Mouse (Mus musculus) kidney, adult 9 months (tissue): ENCODE measurements at regions not wholly inside any gene's neighbourhood (a gene's known extent, or its start where the extent isn't known, plus 50 kb on each side); places are given as distances from the start of the nearest gene placed in this dataset.

Experiments used
- DNase-seq: peaks from one replicate; pipeline ENCODE4 v3.0.0; 2022

DNA sequence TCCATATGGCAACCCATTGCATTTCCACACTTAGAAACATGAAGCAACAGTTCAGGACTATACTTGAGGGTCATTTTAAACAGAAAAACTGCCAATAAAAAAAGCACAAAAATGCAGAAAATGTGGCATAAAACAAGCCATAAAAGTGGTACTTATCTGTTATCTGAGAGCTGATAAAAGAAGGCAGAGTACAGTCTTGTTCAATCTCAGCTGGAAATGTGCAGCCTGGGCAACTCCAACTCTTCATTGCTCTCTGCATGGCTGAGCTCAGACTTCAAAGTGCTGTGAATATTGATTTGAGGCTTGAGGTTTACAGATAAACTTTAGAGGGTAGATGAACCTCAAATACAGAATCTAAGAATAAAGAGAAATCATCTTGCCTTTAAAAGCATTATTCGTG is 151.1 kb upstream of the Lrrn1 start:
- DNase-seq, result no peak

DNA sequence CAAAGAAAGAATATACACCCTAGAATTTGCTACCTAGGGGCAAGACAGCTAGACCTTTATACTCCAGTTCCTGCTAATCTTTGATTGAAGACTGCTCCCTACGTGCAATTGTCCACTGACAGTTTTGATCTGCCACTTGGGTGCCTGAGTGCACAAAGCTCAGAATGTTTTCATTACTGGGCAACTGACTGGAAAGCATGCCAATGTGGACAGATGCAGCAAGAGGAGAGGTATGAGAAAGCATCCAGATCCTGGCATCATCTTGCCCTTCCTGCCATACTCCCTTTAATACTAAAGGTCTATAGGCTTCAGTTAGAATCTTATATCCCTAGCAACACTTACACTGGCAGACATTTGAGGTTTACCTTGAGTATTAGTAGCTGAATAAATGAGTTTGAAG is 148.9 kb upstream of the Lrrn1 start:
- DNase-seq, result no peak

DNA sequence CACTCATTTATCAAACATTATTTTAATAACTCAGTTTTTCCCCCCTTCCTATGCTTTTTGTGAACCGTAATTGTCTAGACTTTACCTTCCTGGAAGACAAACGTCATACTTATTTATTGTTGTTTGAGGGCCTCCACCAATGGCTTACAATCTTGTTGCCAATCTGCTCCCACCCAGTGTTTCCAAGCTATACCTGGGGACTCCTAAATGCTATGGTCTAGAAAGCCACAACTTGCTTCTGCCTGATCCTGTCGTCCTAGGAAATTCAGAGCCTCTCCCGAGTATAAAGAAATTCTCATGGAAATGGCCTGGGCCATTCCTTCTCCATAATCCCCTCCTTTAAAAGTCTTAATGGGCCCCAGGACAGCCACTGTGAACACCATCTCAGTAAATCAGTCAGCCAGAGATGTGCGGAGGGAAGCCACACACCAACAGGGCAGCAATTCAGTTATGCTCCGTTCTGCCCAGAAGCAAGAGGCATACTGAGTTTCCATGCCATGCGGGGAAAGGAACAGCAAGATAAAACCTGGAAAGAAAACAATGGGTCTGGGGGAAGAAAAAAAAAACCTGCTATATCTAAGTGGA is 143.4 kb upstream of the Lrrn1 start:
- no peak for DNase-seq

DNA sequence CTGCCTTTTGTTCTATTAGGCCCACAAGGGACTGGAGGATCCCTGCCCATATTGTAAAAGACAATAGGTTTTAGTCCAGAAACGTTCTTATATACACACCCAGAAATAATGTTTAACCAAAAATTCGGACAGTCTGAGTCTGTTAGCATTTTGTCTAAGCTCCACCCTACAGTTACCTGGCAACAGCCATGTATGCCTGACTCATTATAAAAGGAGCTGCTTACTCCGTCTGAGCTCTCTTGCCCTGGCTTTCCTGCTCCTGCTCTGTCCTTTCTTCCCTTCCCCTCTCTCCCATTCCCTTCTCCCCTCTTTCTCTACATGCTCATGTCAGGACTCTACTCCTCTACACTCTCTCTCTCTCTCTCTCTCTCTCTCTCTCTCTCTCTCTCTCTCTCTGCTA is 139.7 kb upstream of the Lrrn1 start:
- no peak for DNase-seq

DNA sequence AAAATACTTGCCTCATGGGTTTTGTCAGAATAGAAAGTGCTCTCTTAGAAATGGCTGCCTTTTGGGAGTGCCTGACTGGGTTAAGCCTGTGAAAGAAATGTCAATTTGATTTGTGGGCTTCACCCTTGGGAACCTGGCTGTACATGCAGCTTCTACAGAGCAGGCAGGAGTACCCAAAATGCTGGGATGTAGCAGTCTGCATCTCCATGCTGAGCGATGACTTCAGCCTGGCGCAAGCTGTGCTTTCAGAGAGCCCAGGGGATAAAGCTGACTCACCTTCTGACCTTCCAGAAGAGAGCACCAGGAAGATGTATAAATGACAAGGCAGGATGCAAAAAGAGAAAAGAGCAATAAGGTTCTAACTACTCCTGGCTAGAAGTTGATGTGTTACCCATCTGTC is 135.0 kb upstream of the Lrrn1 start:
- no peak for DNase-seq

DNA sequence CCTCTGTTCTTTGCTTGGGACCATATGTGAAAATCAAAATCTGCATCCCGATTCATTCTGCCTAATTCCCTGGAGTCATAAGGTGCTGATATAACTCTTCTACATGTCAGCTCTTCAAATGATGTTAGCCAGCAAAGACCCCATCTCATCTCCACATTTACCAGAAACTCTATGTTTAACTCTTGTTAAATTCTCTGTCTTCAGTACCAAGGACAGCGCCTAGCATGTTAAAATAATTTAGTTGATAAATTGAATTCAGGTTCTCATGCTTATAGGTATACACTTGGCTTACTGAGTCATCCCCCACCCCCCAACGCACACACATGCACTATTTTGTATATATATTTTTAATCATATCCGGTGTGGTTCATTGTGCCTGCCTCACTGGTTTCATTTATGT is 113.8 kb upstream of the Lrrn1 start:
- no peak for DNase-seq

DNA sequence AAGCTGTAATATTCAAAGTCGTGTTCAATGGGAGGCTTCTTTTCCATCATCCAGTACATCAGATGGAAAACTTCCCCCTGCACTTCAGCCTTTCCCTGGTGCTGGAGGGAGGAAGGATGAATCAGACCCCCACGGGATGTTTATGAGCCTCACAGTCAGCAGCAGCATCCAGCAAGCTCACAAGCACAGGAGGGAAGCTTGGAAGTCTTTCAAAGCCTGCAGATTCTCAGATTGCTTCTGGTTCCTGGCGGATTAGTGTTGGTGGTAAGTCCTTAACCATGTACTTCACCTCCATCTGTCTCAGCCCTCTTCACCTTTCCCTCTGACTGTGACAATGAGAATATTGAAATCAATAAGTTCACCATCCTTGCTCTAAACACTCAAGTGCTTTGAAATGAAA is 107.5 kb upstream of the Lrrn1 start:
- no peak for DNase-seq

DNA sequence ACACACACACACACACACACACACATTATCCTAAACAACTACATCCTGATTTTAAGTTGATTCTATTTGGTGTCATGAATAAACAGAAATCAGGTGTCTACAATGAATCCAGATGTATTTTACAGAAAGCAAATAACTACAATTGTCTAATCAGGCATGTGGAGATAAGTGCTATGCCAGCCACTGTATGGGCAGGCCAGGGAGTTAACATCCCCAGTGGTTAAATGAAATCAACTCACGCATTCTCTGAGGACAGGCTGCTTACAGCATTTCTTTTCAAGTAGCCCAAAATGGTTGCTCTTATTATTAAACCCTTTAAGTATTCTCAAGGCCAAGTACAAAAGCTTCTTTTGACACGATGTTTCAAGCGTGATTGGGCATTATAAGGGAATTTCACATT is 103.0 kb upstream of the Lrrn1 start:
- no peak for DNase-seq

DNA sequence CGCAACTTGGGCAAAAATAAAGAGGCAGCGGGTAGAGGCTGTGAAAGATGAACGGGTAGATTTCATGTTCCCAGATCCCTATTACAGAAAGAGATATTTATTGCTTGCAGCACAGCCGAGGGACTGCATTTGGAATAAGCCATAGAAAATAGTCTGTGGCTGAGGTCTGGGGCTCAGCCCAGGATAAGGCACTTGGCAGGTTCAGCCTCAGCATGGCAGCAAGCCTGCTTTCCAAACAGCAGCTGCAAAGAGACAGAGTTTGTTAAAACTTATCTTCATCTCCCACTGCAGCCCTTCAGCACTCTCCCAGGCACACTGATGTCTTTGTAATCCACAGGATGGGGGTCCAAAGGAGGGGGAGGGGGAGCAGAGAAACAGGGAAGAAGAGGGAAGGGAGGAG is 98.5 kb upstream of the Lrrn1 start:
- DNase-seq, result no peak

DNA sequence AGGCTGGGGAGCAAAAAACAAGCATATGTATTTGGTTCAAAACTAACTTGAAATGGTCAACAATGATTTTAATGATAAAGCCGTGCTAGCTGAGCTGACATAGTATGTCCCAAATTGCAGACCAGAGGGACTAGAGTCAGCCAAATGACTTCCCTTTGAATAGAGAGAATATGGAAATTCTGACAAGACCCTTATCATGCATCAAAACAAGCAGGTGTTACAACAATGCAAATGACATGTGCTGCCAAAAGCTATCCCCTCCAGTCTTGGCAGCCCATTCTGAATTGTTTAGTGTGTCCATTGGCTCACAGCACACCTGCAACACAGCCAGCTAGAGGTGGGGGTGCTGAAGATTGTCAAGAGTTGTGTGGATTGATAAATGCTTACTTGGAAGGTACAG is 87.5 kb upstream of the Lrrn1 start:
- no peak for DNase-seq

DNA sequence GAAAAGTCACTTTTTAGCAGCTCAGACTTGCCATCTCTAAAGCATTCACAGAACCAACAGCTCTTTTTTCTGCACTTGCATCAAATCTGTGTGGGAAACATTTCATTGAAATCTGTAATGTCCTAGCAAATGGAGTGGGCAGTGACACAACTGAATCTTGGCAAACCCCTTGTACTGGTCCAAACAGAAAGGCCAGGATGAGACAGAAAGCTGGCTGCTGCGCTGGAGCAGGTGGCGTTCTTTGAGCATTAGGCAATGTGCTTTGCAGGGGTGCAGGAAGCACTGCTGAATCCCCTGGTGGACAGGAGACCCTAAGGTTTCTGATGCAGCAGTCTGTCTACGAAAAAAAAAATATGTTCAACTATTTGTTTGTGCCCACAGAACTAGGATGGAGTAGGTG is 85.2 kb upstream of the Lrrn1 start:
- DNase-seq, result no peak

DNA sequence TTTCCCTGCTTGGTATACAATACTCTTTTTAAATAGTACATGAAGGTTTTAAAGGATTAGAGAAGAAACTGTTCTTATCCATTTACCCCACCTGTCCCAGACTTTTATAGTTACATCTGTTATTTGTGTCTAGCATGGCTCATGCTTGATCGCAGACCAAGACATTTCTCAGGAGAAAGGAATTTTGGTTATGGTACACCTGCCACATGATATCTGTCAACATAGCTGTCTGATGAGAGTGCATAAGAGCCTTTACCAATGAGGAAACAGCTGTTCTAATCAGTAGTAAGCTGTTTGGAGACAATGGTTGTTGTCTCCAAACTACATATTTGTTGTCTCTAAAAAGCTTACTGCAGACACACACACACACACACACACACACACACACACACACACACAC is 70.3 kb upstream of the Lrrn1 start:
- no peak for DNase-seq

DNA sequence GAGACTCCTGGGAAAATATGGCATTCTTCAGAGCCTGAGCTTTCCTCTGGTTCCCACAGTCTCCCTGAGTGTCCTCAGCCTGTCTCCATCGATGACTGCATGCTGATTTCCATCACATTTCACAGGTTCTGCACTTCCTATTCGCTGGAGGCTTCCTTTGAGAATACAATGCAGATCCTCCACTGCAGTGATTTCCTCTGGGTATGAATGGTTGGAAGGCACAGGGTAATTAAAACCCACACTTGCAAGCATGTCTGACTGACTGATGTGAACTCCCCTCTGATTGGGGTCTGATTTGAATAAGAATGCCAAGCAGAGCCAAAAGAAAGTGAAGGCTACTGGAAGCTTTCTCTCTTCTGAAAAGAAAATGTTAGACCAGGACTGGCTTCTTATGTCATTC is 67.1 kb upstream of the Lrrn1 start:
- no peak for DNase-seq

DNA sequence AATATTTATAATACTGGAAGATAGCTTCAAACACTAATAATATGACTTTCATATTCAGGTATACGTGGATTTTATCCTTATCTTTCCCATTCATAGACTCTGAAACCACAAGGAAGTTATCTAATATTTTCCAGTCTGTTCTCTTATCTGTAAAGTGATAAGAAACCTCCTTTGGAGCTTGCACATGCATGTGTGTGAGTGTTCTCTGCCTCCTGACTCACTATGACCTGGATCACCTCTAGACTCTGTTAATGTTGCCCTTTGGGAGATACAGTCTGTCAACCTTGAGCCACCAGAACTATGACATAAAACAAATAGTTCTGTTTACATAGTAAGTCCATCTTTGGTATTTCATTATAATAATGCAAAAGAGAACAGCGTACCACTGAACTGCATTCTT is 56.2 kb upstream of the Lrrn1 start:
- no peak for DNase-seq

DNA sequence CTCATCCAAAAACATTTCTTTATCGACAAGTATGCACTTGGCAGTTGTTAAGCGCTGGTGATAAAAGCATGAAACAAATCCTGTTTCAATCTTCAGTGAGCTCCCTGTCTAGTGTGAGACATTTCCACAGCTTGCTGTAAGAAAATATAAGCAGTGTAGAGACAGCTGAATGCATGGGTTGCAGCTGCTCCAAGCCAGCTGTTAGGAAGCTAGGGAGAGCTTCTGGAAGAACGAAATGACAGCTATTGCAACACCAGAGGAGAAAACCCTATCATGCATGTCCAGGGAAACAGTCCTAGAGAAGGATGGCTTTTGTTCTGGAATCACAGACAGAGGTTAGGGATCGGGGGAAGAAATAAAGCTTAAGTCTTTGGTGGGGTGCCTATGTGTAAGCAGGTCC is 55.4 kb upstream of the Lrrn1 start:
- no peak for DNase-seq
